Mouse (Mus musculus) bone marrow macrophage, adult 2 months (primary cell): ENCODE results near the gene Traf7.

Source experiments
- CTCF ChIP-seq: IDR thresholded peaks from 2 replicates; pipeline ENCODE4 v1.5.1; 2012; ENCODE audit warnings: low read depth, mild to moderate bottlenecking, low read length, moderate library complexity
- POLR2A ChIP-seq: IDR thresholded peaks from 2 replicates; pipeline ENCODE4 v1.6.1; 2012; ENCODE audit warnings: mild to moderate bottlenecking, low read depth, low read length, borderline replicate concordance

GRCm38 (mm10) chr17:24545247-24545646 is 17.5 kb upstream of the Traf7 start:
- TF ChIP-seq CTCF = no peak
- no peak for TF ChIP-seq POLR2A
